Mouse (Mus musculus) heart, postnatal 0 days (tissue): ENCODE results near the gene Vmn2r25. TPM values are rescaled to one million over a fixed set of nuclear protein-coding genes. Genes with fewer than 3 reads are reported as not detected.
"Not testable (repeated sequence)": the region's sequence is repeated elsewhere in the genome, so short reads cannot be mapped to it uniquely, and the experiment has no call there.

ENCODE experiments used
- ATAC-seq: fragments of 200-750 bp; cut with Nextera tagmentation; 2 replicates; pipeline ENCODE4 v1.8.0; 2017; ENCODE audit warnings: low read depth, moderate number of reproducible peaks, moderate library complexity; ENCODE audit not compliant: insufficient read depth
- DNase-seq: peaks from one replicate; pipeline ENCODE4 v3.0.0-alpha.2; 2016; ENCODE audit warnings: low spot score
- H3K27ac ChIP-seq: fragments of 300-500 bp; sonication (generic); 2 replicates; pipeline ENCODE4 v1.5.1; 2014; ENCODE audit warnings: low read depth, mild to moderate bottlenecking
- H3K27me3 ChIP-seq: fragments of 300-500 bp; sonication (generic); 2 replicates; pipeline ENCODE4 v1.6.1; 2014; ENCODE audit warnings: low read length, mixed read lengths; ENCODE audit not compliant: control insufficient read depth, insufficient read depth
- H3K36me3 ChIP-seq: fragments of 300-500 bp; sonication (generic); replicated peaks from 2 replicates; pipeline ENCODE4 v1.6.1; 2014; ENCODE audit warnings: low read length, mixed read lengths; ENCODE audit not compliant: control insufficient read depth, insufficient read depth
- H3K4me1 ChIP-seq: fragments of 300-500 bp; sonication (generic); 2 replicates; pipeline ENCODE4 v1.6.1; 2014; ENCODE audit warnings: antibody characterized with exemption; ENCODE audit not compliant: control insufficient read depth, insufficient read depth
- H3K4me2 ChIP-seq: fragments of 300-500 bp; sonication (generic); 2 replicates; pipeline ENCODE4 v1.6.1; 2014; ENCODE audit warnings: low read depth, mild to moderate bottlenecking, low read length, moderate library complexity
- H3K4me3 ChIP-seq: fragments of 300-500 bp; sonication (generic); 2 replicates; pipeline ENCODE4 v1.5.1; 2014; ENCODE audit warnings: low read depth, low read length
- H3K9ac ChIP-seq: fragments of 300-500 bp; sonication (generic); replicated peaks from 2 replicates; pipeline ENCODE4 v1.6.1; 2014; ENCODE audit warnings: low read depth, low read length, mixed read lengths
- H3K9me3 ChIP-seq: fragments of 300-500 bp; sonication (generic); replicated peaks from 2 replicates; pipeline ENCODE4 v1.6.1; 2016; ENCODE audit warnings: low read length; ENCODE audit not compliant: control insufficient read depth
- CTCF ChIP-seq: IDR thresholded peaks from 2 replicates; pipeline ENCODE4 v1.5.1; 2016; ENCODE audit warnings: antibody characterized with exemption, control low read depth, low read depth
- EP300 ChIP-seq: IDR thresholded peaks from 2 replicates; pipeline ENCODE4 v1.6.1; 2016; ENCODE audit warnings: antibody characterized with exemption, low read depth
- WGBS: fragments of 180-500 bp; shearing (Covaris S2); extraction: QIAGEN DNeasy Blood & Tissue Kit; methylation state at CpG from one replicate; pipeline ENCODE4 v1.1.7; 2014; 5-methylcytosine and 5-hydroxymethylcytosine counted together
- polyA plus RNA-seq: library from polyadenylated mRNA; unstranded; fragments of >200 nt; fragmentation: Nextera tagmentation; extraction: Ambion mirVana; gene quantifications from 2 replicates; pipeline ENCODE4 v1.2.1, GENCODE M21; 2015
- total RNA-seq: library from RNA; depleted of rRNA; stranded (reverse); fragments of >200 nt; gene quantifications from 2 replicates; pipeline ENCODE4 v1.2.3, GENCODE M21; 2014; ENCODE audit warnings: low replicate concordance; rRNA removed

Vmn2r25 gene
- not detected in 2 replicates for total RNA-seq
- not detected in 2 replicates for polyA plus RNA-seq

- WGBS, result 24% methylated on average over 1 of the region's 2 CpGs
- H3K27ac ChIP-seq, H3K9me3 ChIP-seq, H3K9ac ChIP-seq, H3K27me3 ChIP-seq, H3K4me1 ChIP-seq, H3K4me3 ChIP-seq, DNase-seq, H3K36me3 ChIP-seq, ATAC-seq, H3K4me2 ChIP-seq: not testable (repeated sequence)
Measured at GRCm38 (mm10) chr6:123853363-123853762, at the start of gene Vmn2r25. Vmn2r25 (minus strand) TSS chr6:123853463.

- Histone ChIP-seq H3K4me3 (no peak overlapping the region), H3K4me2 (no peak overlapping the region), H3K36me3 (no peaks in the 10 kb centered on the region), H3K4me1 (no peaks in the 10 kb centered on the region), H3K9ac (no peak overlapping the region), H3K27me3 (no peaks in the 10 kb centered on the region), H3K9me3 (no peaks in the 10 kb centered on the region), H3K27ac (no peak overlapping the region)
- ATAC-seq (no peak), DNase-seq (no peak)
- 67% methylated on average over 8 of the region's 8 CpGs for WGBS
- TF ChIP-seq CTCF (no peak), EP300 (no peak)
Measured at GRCm38 (mm10) chr6:123819951-123820350, 33.3 kb downstream of the Vmn2r25 start.

- not testable (repeated sequence) for H3K27ac ChIP-seq
Measured at GRCm38 (mm10) chr6:123810291-123810690, 43.0 kb downstream of the Vmn2r25 start.

GRCm38 (mm10) chr6:123793746-123794145, 59.5 kb downstream of the Vmn2r25 start:
- 28% methylated on average over 9 of the region's 9 CpGs for WGBS
- Histone ChIP-seq H3K9ac (no peak overlapping the region), H3K4me2 (no peak overlapping the region), H3K4me1 (no peaks in the 10 kb centered on the region), H3K27ac (no peak overlapping the region), H3K9me3 (peaks cover 7% of the 10 kb centered on the region; the same call in 1 of the 2 replicates), H3K4me3 (no peak overlapping the region), H3K27me3 (no peaks in the 10 kb centered on the region), H3K36me3 (no peaks in the 10 kb centered on the region)
- no peak for ATAC-seq
- no peak for DNase-seq
- TF ChIP-seq EP300 (no peak), CTCF (0 out of 2 replicates have a peak, but pooled peaks have one; percentile 1)

More at GRCm38 (mm10) chr6:123810291-123810690, 43.0 kb downstream of the Vmn2r25 start:
- H3K27me3 ChIP-seq, H3K4me1 ChIP-seq, ATAC-seq, DNase-seq, H3K9ac ChIP-seq, H3K4me3 ChIP-seq, H3K4me2 ChIP-seq, H3K36me3 ChIP-seq, H3K9me3 ChIP-seq: not testable (repeated sequence)

GRCm38 (mm10) chr6:123784857-123785256, 68.4 kb downstream of the Vmn2r25 start:
- DNase-seq, result no peak
- Histone ChIP-seq H3K9ac (no peak overlapping the region), H3K4me2 (no peak overlapping the region), H3K36me3 (no peaks in the 10 kb centered on the region), H3K27ac (no peak overlapping the region), H3K27me3 (no peaks in the 10 kb centered on the region), H3K4me3 (no peak overlapping the region), H3K9me3 (no peaks in the 10 kb centered on the region), H3K4me1 (no peaks in the 10 kb centered on the region)
- 59% methylated on average over 2 of the region's 2 CpGs for WGBS
- TF ChIP-seq CTCF (no peak), EP300 (no peak)
- ATAC-seq, result no peak

- H3K4me3 ChIP-seq, result no peak within 1 kb of the TSS
- no peak within 1 kb of the TSS for H3K27ac ChIP-seq
- H3K4me2 ChIP-seq, result no peak within 1 kb of the TSS
- DNase-seq (no peak), ATAC-seq (no peak)
- no peak within 1 kb of the TSS for H3K9ac ChIP-seq
- H3K4me1 ChIP-seq, result no peaks in the 10 kb centered on the region
- TF ChIP-seq EP300 (no peak), CTCF (no peak)
- H3K9me3 ChIP-seq, result no peaks in the 10 kb centered on the region
- H3K36me3 ChIP-seq, result no peaks in the 10 kb centered on the region
- WGBS, result 45% methylated on average over 1 of the region's 1 CpGs
- no peaks in the 10 kb centered on the region for H3K27me3 ChIP-seq
Measured at GRCm38 (mm10) chr6:123778579-123778978, 74.7 kb downstream of the Vmn2r25 start, which contains the start of gene Vmn2r24. Vmn2r24 (plus strand) TSS chr6:123778879.

Other genes with a start within 250 kb of the Vmn2r25 start
- not detected in 2 replicates for gene Vmn2r22, start 202.7 kb downstream of the Vmn2r25 start, total RNA-seq
- not detected in 2 replicates for gene Vmn2r22, start 202.7 kb downstream of the Vmn2r25 start, polyA plus RNA-seq
- not detected in 2 replicates for gene Vmn2r23, start 150.8 kb downstream of the Vmn2r25 start, total RNA-seq
- not detected in 2 replicates for gene Vmn2r23, start 150.8 kb downstream of the Vmn2r25 start, polyA plus RNA-seq
- not detected in 2 replicates for gene Vmn2r24, start 74.6 kb downstream of the Vmn2r25 start, total RNA-seq
- not detected in 2 replicates for gene Vmn2r24, start 74.6 kb downstream of the Vmn2r25 start, polyA plus RNA-seq
- not detected in 2 replicates for gene Vmn2r26, start 171.1 kb upstream of the Vmn2r25 start, total RNA-seq
- not detected in 2 replicates for gene Vmn2r26, start 171.1 kb upstream of the Vmn2r25 start, polyA plus RNA-seq